Mouse (Mus musculus) erythroblast, embryonic 14.5 days (primary cell): ENCODE measurements around the gene Negr1. TPM values are rescaled to one million over a fixed set of nuclear protein-coding genes. Genes with fewer than 3 reads are reported as not detected.

ENCODE experiments used
- H3K27me3 ChIP-seq: 2 replicates; pipeline ENCODE4 v1.6.1; 2012; ENCODE audit warnings: inconsistent platforms; ENCODE audit not compliant: control insufficient read depth
- H3K36me3 ChIP-seq: 2 replicates; pipeline ENCODE4 v1.6.1; 2012; ENCODE audit warnings: mild to moderate bottlenecking, inconsistent platforms; ENCODE audit not compliant: control insufficient read depth
- H3K4me1 ChIP-seq: 2 replicates; pipeline ENCODE4 v1.6.1; 2012; ENCODE audit warnings: inconsistent platforms; ENCODE audit not compliant: control insufficient read depth
- H3K4me3 ChIP-seq: replicated peaks from 2 replicates; pipeline ENCODE3; 2012; ENCODE audit warnings: moderate library complexity, mild to moderate bottlenecking, inconsistent platforms
- H3K9me3 ChIP-seq: 2 replicates; pipeline ENCODE4 v1.6.1; 2012; ENCODE audit warnings: low read length, inconsistent platforms, mixed read lengths; ENCODE audit not compliant: control insufficient read depth
- GATA1 ChIP-seq: IDR thresholded peaks from 2 replicates; pipeline ENCODE4 v1.6.1; 2012; ENCODE audit warnings: low read length, inconsistent platforms, mixed read lengths
- TAL1 ChIP-seq: IDR thresholded peaks from 3 replicates; pipeline ENCODE4 v1.6.1; 2012; ENCODE audit warnings: low read length, inconsistent platforms, mixed read lengths
- polyA plus RNA-seq: library from polyadenylated mRNA; stranded (reverse); fragments of >175 nt; gene quantifications from 2 replicates; pipeline ENCODE4 v1.2.3, GENCODE M21; 2012

The Negr1 gene
- polyA plus RNA-seq, 1 experiment: 0.02 TPM

DNA sequence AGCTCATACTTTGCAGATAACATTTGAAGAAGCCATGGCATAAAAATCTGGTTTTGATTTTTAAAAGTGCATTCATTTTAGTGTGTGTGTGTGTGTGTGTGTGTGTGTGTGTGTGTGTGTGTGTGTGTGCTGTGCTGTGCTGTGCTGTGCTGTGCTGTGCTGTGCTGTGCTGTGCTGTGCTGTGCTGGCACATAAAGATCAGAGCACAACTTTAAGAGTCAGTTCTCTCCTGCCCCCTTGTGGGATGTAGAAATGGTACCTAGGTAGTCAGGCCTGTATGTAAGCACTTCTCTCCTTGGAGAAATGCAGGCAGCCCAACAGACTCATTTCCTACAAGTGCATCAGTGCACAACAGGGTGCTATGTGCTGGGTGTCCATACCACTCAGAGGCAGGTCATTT, 547.7 kb downstream of the Negr1 start:
- no peaks in the 10 kb centered on the region for H3K36me3 ChIP-seq
- H3K9me3 ChIP-seq: peaks cover 3% of the 10 kb centered on the region; the same call in 1 of the 2 replicates
- TF ChIP-seq GATA1 (no peak), TAL1 (no peak)
- H3K4me1 ChIP-seq: no peaks in the 10 kb centered on the region
- H3K27me3 ChIP-seq: no peaks in the 10 kb centered on the region
- no peak overlapping the region for H3K4me3 ChIP-seq

DNA sequence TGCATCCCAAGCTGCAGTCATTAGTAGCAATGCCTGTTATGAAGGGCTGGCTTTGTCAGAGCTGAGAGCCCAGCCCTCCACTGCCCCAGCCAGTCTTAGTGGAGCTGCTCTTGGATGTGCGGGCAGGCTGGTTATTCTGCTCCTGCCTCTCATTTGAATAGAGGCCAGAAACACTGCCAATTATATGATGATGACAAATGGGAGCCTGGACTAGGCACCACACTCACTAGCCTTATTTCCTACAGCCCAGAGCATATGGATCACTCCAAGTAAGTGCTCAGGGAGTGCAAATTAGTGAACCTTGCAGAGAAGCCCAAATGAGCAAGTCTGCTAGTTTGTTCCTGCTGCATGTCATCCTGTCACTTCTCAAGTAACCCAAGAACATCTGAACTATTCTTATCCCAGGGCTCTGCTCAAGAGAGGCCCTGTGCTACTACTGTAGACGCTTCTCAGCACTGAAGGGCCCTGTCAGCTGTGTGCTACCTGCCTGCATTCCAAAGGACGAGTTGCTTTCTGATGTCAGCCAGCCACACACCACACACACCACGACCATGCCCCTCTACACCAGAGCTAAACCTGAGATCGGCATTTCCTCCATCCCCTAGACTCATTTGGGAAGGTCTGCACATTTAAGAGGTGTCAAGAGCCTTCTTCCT, 553.6 kb downstream of the Negr1 start:
- no peak overlapping the region for H3K4me3 ChIP-seq
- no peaks in the 10 kb centered on the region for H3K4me1 ChIP-seq
- no peak for TF ChIP-seq GATA1
- TF ChIP-seq TAL1: no peak
- peaks cover 4% of the 10 kb centered on the region; the same call in 1 of the 2 replicates for H3K9me3 ChIP-seq
- no peaks in the 10 kb centered on the region for H3K27me3 ChIP-seq
- no peaks in the 10 kb centered on the region for H3K36me3 ChIP-seq

DNA sequence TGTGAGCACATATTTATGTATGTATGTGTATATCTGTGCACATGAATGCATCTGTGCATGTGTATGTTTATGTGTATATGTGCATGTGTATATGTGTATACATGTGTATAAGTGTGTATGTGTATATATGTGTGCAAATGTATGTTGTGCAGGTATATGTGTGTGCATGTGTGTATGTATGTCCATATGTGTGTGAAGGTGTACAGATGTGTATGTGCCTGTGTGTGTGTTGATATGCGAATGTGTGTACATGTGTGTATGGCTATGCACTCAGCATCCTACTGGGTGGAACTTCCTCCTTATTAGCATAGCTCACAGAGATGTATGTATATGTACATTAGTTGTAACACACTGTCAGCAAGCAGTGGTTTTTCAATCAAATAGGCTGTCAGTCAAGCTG, 554.4 kb downstream of the Negr1 start:
- no peaks in the 10 kb centered on the region for H3K27me3 ChIP-seq

DNA sequence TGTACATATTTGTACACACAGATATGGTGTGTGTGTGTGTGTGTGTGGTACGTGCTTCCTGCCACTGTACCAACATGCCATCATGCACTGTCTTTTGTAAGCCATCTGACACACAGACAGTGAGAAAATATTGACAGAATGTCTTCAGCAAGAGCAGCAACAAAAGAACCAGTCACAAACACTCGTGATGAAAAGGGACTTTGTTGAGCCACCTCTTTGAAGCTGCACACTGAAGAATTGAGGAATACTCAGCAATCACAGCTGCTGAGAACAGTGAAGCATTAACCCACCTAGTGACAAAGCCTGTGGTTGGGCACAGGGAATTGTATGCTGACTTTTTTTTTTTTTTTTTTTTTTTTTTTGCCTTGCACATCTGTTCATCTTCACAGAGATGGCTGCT, 558.3 kb downstream of the Negr1 start:
- H3K36me3 ChIP-seq: no peaks in the 10 kb centered on the region
- H3K9me3 ChIP-seq: peaks cover 4% of the 10 kb centered on the region; the same call in 1 of the 2 replicates
- TF ChIP-seq TAL1: no peak
- TF ChIP-seq GATA1: no peak
- no peak overlapping the region for H3K4me3 ChIP-seq
- no peaks in the 10 kb centered on the region for H3K4me1 ChIP-seq
- H3K27me3 ChIP-seq: no peaks in the 10 kb centered on the region

More for the DNA sequence above, 554.4 kb downstream of the Negr1 start:
- Histone ChIP-seq H3K36me3 (no peaks in the 10 kb centered on the region), H3K4me3 (no peak overlapping the region), H3K4me1 (no peaks in the 10 kb centered on the region), H3K9me3 (peaks cover 4% of the 10 kb centered on the region; the same call in 1 of the 2 replicates)
- TF ChIP-seq TAL1 (no peak), GATA1 (no peak)

DNA sequence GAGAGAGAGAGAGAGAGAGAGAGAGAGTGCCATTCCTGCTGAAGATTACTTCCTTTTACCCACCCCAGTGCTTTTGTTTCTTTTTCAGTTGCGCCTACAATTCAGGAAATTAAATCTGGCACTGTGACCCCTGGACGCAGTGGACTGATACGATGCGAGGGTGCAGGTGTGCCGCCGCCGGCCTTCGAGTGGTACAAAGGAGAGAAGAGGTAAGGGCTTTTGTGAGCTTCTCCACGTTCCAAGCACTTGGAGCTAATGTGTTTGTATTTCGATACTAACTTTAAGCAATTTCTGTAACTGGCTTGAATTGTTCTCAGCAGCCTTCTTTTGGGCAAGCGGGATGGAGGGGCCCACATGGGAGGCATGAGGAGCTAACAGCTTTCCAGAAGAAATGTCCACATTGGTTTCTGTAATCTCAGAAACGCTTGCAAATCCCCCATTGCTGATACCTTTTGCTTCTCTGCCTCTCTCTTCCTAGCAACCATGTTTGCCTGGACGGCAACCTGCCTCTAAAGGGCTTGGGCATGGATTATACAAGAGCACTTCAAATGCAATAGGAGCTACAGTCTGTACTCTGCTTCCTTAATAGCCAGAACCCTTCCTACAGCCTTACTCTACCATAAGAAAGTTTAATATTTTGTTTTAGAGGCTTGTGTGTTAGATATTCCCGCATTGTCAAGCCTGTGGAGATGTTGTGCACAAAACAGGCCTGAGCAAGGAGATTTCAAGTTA, 584.7 kb downstream of the Negr1 start:
- Histone ChIP-seq H3K9me3 (no peaks in the 10 kb centered on the region), H3K4me3 (no peak overlapping the region), H3K36me3 (no peaks in the 10 kb centered on the region), H3K27me3 (no peaks in the 10 kb centered on the region), H3K4me1 (no peaks in the 10 kb centered on the region)
- no peak for TF ChIP-seq GATA1
- TF ChIP-seq TAL1: no peak

DNA sequence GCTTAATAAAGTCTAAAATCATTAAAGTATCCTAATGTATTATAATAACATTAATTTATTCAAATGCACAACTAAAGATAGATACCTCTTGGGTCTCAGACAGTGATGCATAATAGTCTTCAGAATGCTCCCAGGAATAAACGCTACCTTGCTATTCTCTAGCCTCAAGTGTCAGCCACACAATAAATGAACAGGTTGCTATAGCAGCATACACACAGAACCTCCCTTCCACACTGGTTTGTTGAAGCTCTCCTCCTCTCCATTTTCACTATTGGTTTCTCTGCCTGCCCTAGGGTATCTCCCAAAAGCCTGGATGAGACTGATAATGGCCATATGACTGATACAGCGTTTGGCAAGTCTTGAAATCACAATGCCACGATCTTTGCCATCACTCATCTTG, 593.3 kb downstream of the Negr1 start:
- no peak for TF ChIP-seq TAL1
- TF ChIP-seq GATA1: no peak
- no peaks in the 10 kb centered on the region for H3K27me3 ChIP-seq
- peaks cover 4% of the 10 kb centered on the region for H3K9me3 ChIP-seq
- no peak overlapping the region for H3K4me3 ChIP-seq
- H3K4me1 ChIP-seq: no peaks in the 10 kb centered on the region
- H3K36me3 ChIP-seq: no peaks in the 10 kb centered on the region

DNA sequence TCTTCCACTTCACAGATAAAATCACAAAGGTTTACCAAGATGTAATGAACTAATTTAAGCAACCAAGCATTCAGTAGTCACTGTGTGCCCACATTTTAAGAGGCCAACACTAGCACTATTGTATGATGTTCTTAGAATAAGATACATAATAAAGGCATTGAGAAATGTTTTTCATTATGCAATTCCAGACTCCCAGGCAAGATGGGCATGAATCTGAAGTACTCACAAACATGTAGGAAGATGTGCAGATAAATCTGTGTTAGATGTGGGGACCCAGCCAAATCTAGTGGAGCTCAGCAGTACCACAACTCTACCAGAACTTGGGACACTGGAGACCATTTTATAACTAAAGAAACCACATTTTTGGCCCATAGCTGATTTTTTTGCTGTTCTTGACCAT, 593.9 kb downstream of the Negr1 start:
- peaks cover 4% of the 10 kb centered on the region for H3K9me3 ChIP-seq

DNA sequence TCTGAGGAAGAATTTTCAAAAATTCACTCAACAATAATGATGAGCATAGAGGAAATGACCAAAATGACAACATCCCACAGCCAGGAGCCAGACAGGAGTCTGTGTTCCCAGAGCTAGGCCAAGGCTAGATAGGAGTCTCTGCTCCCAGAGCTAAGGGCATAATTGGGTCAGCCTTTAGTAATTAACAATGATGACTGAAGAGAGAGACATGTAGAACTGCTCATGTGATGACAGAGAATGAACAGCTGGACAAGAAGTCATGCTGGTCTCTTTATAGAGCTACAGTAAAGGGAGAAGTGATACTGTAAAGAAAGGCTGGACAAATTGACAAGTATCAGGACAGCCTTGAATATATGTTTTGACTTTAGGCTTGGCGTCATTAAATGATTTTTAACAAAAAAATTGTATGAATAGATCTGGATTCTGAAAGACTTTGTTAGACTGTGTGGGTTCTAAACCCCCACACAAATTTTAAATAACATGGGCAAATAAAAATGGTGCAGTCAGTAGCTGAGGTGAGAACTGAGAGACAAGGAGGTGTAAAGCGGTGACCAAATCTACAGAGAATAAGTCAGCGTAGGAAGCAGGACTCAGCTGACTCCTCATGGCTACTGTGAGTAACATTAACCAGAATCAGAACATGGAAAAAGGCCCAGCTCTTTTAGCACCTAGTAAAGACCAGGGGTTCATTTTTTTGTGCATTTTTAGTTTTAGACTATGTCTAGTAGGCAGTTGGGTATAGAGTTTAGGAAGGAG, 603.4 kb downstream of the Negr1 start:
- H3K27me3 ChIP-seq: no peaks in the 10 kb centered on the region
- H3K9me3 ChIP-seq: no peaks in the 10 kb centered on the region
- no peaks in the 10 kb centered on the region for H3K4me1 ChIP-seq
- no peak overlapping the region for H3K4me3 ChIP-seq
- H3K36me3 ChIP-seq: no peaks in the 10 kb centered on the region
- TF ChIP-seq GATA1 (no peak), TAL1 (no peak)

More for the DNA sequence above, 593.9 kb downstream of the Negr1 start:
- H3K4me1 ChIP-seq: no peaks in the 10 kb centered on the region
- TF ChIP-seq GATA1 (no peak), TAL1 (no peak)
- H3K36me3 ChIP-seq: no peaks in the 10 kb centered on the region
- H3K27me3 ChIP-seq: no peaks in the 10 kb centered on the region
- no peak overlapping the region for H3K4me3 ChIP-seq

DNA sequence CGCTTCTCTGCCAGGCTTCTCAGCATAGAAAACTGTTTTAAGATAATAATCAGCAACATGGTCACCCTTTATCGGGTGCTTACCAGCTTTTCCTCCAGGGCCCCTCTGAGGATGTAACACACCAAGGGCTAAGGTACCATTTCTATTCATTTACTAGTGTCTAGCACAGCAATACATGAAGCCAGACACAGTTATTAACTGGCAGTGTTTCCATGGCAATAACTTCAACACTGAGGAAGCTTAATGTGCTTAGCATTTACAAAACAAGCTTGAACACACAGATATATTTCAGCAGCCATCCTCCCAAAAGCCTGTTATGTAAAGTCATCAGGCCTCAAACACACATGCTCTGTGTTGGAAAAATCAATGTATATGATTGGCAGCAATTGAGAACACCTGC, 620.4 kb downstream of the Negr1 start:
- Histone ChIP-seq H3K4me1 (no peaks in the 10 kb centered on the region), H3K4me3 (no peak overlapping the region), H3K9me3 (no peaks in the 10 kb centered on the region), H3K36me3 (no peaks in the 10 kb centered on the region), H3K27me3 (no peaks in the 10 kb centered on the region)
- no peak for TF ChIP-seq TAL1
- no peak for TF ChIP-seq GATA1
